Mouse (Mus musculus) hindbrain, embryonic 10.5 days (tissue): ENCODE results near the gene Spata17. TPM values are rescaled to one million over a fixed set of nuclear protein-coding genes. Genes with fewer than 3 reads are reported as not detected.

Source experiments
- DNase-seq: peaks from one replicate; pipeline ENCODE4 v3.0.0-alpha.2; 2017; ENCODE audit warnings: low spot score
- H3K27ac ChIP-seq: fragments of 300-500 bp; sonication (generic); 2 replicates; pipeline ENCODE4 v1.5.1; 2016; ENCODE audit warnings: mild to moderate bottlenecking, moderate library complexity
- H3K27me3 ChIP-seq: fragments of 300-500 bp; sonication (generic); 2 replicates; pipeline ENCODE4 v1.6.1; 2016; ENCODE audit warnings: mild to moderate bottlenecking; ENCODE audit not compliant: poor library complexity, insufficient read depth, severe bottlenecking
- H3K36me3 ChIP-seq: fragments of 300-500 bp; sonication (generic); 2 replicates; pipeline ENCODE4 v1.6.1; 2016; ENCODE audit warnings: mild to moderate bottlenecking, moderate library complexity
- H3K4me1 ChIP-seq: fragments of 300-500 bp; sonication (generic); replicated peaks from 2 replicates; pipeline ENCODE4 v1.6.1; 2016; ENCODE audit warnings: mild to moderate bottlenecking
- H3K4me3 ChIP-seq: fragments of 300-500 bp; sonication (generic); 2 replicates; pipeline ENCODE4 v1.5.1; 2016; ENCODE audit warnings: mild to moderate bottlenecking, moderate library complexity
- H3K9me3 ChIP-seq: fragments of 300-500 bp; sonication (generic); 2 replicates; pipeline ENCODE4 v1.6.1; 2016; ENCODE audit warnings: mild to moderate bottlenecking, moderate library complexity
- WGBS: fragments of 180-500 bp; shearing (Covaris S2); methylation state at CpG from one replicate; pipeline ENCODE4 v1.1.7; 2016; 5-methylcytosine and 5-hydroxymethylcytosine counted together
- polyA plus RNA-seq: library from polyadenylated mRNA; unstranded; fragments of >200 nt; fragmentation: Nextera tagmentation; extraction: Ambion mirVana; gene quantifications from 2 replicates; pipeline ENCODE4 v1.2.1, GENCODE M21; 2016

Spata17 gene
- polyA plus RNA-seq, 1 experiment from 2014 or later: 1.8 TPM

- H3K36me3 ChIP-seq: no peaks in the 10 kb centered on the region
- H3K4me1 ChIP-seq: peaks cover 19% of the 10 kb centered on the region
- no peak overlapping the region for H3K27ac ChIP-seq
- no peaks in the 10 kb centered on the region for H3K9me3 ChIP-seq
- WGBS: 91% methylated on average over 7 of the region's 7 CpGs
- H3K4me3 ChIP-seq: no peak overlapping the region
- DNase-seq: no peak
- H3K27me3 ChIP-seq: no peaks in the 10 kb centered on the region
Measured at GRCm38 (mm10) chr1:187008236-187008635, 207.0 kb downstream of the Spata17 start.

GRCm38 (mm10) chr1:187006227-187006925 is 208.9 kb downstream of the Spata17 start:
- no peak for DNase-seq
- Histone ChIP-seq H3K36me3 (no peaks in the 10 kb centered on the region), H3K27ac (no peak overlapping the region), H3K9me3 (no peaks in the 10 kb centered on the region), H3K27me3 (no peaks in the 10 kb centered on the region), H3K4me1 (peaks cover 20% of the 10 kb centered on the region), H3K4me3 (no peak overlapping the region)
- 82% methylated on average over 14 of the region's 14 CpGs for WGBS

- Histone ChIP-seq H3K27me3 (no peaks in the 10 kb centered on the region), H3K27ac (no peak overlapping the region), H3K4me3 (no peak overlapping the region), H3K9me3 (no peaks in the 10 kb centered on the region), H3K36me3 (no peaks in the 10 kb centered on the region), H3K4me1 (peaks cover 11% of the 10 kb centered on the region)
- WGBS: 91% methylated on average over 1 of the region's 1 CpGs
- no peak for DNase-seq
Measured at GRCm38 (mm10) chr1:187004306-187004705, 211.0 kb downstream of the Spata17 start.

- Histone ChIP-seq H3K36me3 (no peaks in the 10 kb centered on the region), H3K27me3 (no peaks in the 10 kb centered on the region), H3K4me1 (peaks cover 9% of the 10 kb centered on the region), H3K9me3 (no peaks in the 10 kb centered on the region), H3K4me3 (no peak overlapping the region), H3K27ac (peak overlapping the region; percentile 40; the same call in 1 of the 2 replicates)
- DNase-seq: no peak
- WGBS: 59% methylated on average over 7 of the region's 7 CpGs
Measured at GRCm38 (mm10) chr1:187003441-187003861, 211.8 kb downstream of the Spata17 start.

- Histone ChIP-seq H3K4me1 (peaks cover 9% of the 10 kb centered on the region), H3K27me3 (no peaks in the 10 kb centered on the region), H3K4me3 (no peak overlapping the region), H3K27ac (peak overlapping the region; percentile 50), H3K9me3 (peaks cover 2% of the 10 kb centered on the region; the same call in 1 of the 2 replicates), H3K36me3 (no peaks in the 10 kb centered on the region)
- no peak for DNase-seq
- WGBS: 71% methylated on average over 21 of the region's 21 CpGs
Measured at GRCm38 (mm10) chr1:186997596-186998304, 217.5 kb downstream of the Spata17 start.

Other genes with a start within 250 kb of the Spata17 start
- gene D1Pas1, start 248.0 kb downstream of the Spata17 start, polyA plus RNA-seq: 0.20 and 0.25 TPM in 2 replicates
- 25.0 TPM in 2 replicates for gene Gpatch2, start within 50 bp of the Spata17 start, polyA plus RNA-seq